Mouse (Mus musculus): ENCODE measurements around the gene Kcnk4. TPM values are rescaled to one million over a fixed set of nuclear protein-coding genes. Genes with fewer than 3 reads are reported as not detected.

Gene Kcnk4
- polyA plus RNA-seq, 1 experiment from 2014 or later = 0.05 TPM

DNA sequence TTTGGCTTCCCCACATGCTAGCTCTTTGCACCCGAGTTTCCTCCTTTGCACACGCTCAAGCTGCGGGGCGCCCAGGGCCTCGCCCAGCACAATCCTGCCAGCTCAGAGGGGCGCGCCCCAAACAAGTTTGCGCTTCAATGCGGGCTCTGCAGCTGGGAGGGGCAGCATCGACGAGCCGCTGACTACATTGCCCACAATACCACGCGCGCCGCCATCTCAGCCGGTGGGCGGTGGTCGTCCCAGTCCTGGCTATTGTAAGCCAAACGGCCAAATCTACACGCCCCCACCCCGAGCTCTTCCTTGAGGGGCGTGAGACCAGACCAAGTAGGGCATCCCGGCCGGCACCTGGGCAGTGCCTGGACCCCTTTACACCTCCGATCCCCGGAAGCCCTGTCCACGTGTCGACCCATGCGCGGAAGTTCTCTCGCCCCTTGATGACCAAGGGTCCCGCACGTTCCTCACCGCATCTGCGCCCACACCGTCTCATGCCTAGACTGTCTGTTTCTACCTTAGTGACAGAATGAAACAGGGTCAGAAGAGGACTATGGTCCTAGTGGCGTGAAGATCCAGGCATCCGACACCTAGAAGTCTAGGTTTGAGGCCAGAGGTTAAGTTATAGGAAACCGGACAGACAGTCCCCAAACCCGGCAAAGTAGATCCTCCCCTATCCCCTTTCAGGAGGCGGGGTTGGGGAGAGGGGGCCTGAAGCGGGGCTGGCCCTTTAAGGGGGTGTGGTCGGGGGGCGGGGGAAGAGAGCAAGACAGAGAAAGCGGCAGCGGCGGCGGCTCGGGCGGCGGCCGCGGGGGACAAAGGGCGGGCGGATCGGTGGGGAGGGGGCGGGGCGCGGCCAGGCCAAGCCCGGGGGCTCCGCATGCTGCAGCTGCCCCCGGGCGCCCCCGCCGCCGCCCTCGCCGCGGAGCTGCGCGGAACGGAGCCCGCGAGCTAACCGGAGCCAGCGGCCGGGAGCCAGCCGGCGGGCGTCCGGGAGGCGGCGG, 40.2 kb upstream of the Kcnk4 start, which contains the start of gene Ppp1r14b:
Gene Ppp1r14b, plus strand, starts transcription at position 758 of the 995 bp plus-strand sequence.
- whole genome bisulfite sequencing (ENCODE audit: insufficient replicate concordance) = under 1% methylated on average over 66 of the region's 84 CpGs
- H3K9me3 ChIP-seq (replicated peaks) = no peaks in the 10 kb centered on the region
- H3K4me3 ChIP-seq = peak within 1 kb of the TSS; percentile 75
- no peaks in the 10 kb centered on the region for H3K27me3 ChIP-seq (replicated peaks)
- H3K4me2 ChIP-seq = peak within 1 kb of the TSS; percentile 91
- H3K9ac ChIP-seq = peak within 1 kb of the TSS; percentile 82
- peak; percentile 74 for ATAC-seq
- peak within 1 kb of the TSS; percentile 88 for H3K27ac ChIP-seq
- H3K36me3 ChIP-seq = peaks cover 28% of the 10 kb centered on the region
- H3K4me1 ChIP-seq = peaks cover 92% of the 10 kb centered on the region

DNA sequence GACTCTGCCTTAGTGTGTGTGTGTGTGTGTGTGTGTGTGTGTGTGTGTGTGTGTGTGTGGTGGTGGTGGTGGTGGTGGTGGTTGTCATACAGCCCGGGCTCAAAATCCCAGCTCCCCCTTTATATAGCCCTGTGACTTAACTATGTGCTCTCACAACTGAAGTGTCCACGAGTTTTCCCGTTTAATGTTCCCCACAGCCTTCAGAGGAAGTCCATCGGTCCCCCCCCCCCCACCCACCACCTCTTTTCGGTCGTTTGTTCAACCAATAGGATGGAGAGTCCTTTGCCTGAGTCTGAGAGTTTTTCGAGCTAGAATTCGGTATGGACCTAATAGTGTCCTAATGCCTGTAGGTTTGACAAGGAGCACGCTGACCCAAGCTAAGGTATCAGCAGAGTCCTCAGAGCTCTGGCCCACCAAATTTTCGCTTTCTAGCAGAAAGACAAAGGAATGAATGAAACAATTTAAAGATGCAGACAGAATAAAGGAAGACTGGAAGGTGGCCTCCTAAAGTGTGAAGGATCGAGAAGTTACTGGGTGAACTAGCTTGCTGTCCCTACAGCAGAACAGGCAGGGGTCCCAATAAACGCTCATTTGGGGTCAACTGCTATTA, 39.4 kb upstream of the Kcnk4 start:
- H3K27ac ChIP-seq = peak overlapping the region; percentile 88
- H3K27me3 ChIP-seq (replicated peaks) = no peaks in the 10 kb centered on the region
- H3K4me3 ChIP-seq = peak overlapping the region; percentile 75
- peaks cover 92% of the 10 kb centered on the region for H3K4me1 ChIP-seq
- H3K4me2 ChIP-seq = peak overlapping the region; percentile 91
- 30% methylated on average over 11 of the region's 12 CpGs for WGBS (ENCODE audit: insufficient replicate concordance)
- no peaks in the 10 kb centered on the region for H3K9me3 ChIP-seq (replicated peaks)
- H3K36me3 ChIP-seq = peaks cover 25% of the 10 kb centered on the region
- H3K9ac ChIP-seq = peak overlapping the region; percentile 82
- no peak for ATAC-seq

DNA sequence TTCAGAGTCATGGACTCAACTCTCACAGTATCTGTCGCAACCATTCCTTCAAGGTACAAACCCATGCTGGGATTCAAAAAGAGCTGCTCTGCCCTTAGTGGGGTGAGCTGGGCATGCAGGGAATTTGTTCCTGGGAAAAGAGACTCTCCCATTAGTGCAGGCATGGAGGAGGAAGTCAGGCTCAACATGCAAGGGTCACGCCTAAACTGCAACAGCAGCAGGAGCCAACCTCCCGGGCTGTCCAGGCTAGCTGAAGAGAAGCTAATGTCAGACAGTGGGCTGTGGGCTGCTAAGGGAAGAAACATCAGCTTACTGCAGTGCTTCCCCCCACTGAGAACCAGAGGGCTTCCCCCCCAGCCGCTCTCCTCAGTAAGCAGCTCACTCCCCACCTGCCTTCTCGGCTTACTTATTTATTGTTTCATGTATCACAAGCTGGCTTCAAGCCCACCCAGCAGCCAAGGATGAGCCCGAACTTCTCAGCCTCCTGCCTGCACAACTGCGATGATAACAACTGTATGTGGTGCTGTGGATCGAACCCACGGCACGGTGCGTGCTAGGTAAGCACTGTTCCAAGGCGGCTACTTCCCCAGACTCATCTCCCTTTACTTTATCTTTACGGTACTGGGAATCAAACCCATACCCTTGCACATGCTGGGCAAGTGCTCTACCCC, 38.1 kb upstream of the Kcnk4 start:
- Histone ChIP-seq H3K4me3 (no peak overlapping the region), H3K27me3 (replicated peaks) (peaks cover 8% of the 10 kb centered on the region; the same call in 1 of the 2 replicates), H3K4me1 (peaks cover 89% of the 10 kb centered on the region), H3K9me3 (replicated peaks) (no peaks in the 10 kb centered on the region), H3K4me2 (no peak overlapping the region), H3K9ac (no peak overlapping the region), H3K36me3 (peaks cover 12% of the 10 kb centered on the region), H3K27ac (peak overlapping the region; percentile 46; the same call in 1 of the 2 replicates)
- 75% methylated on average over 13 of the region's 13 CpGs for WGBS (ENCODE audit: insufficient replicate concordance)
- no peak for ATAC-seq

DNA sequence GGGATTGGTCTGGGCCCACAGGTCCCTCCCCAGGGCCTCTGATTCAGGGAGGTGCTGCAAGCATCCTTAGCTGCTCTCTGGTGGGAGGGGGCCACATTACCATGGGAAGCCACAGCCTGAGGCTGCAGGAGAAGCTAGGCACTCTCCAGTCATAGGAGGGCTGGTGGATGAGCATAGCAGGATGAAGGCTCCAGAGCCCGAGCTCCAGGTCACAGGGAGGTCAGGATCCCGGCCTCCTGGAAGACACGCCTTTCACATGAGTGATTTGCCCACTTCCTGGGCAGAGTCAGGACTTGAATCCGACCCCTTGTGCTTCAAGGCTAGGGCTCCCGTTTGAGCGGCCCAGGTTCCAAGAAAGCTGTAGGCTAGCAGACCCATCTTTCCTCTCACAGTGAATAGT, 37.3 kb upstream of the Kcnk4 start:
- no peaks in the 10 kb centered on the region for H3K9me3 ChIP-seq (replicated peaks)
- H3K9ac ChIP-seq = no peak overlapping the region
- H3K4me1 ChIP-seq = peaks cover 82% of the 10 kb centered on the region
- H3K4me3 ChIP-seq = no peak overlapping the region
- peaks cover 8% of the 10 kb centered on the region; the same call in 1 of the 2 replicates for H3K27me3 ChIP-seq (replicated peaks)
- ATAC-seq = no peak
- H3K36me3 ChIP-seq = peaks cover 6% of the 10 kb centered on the region
- WGBS (ENCODE audit: insufficient replicate concordance) = 51% methylated on average over 6 of the region's 6 CpGs
- no peak overlapping the region for H3K4me2 ChIP-seq
- H3K27ac ChIP-seq = 0 out of 2 replicates have a peak overlapping the region, but pooled peaks have one; percentile 46

DNA sequence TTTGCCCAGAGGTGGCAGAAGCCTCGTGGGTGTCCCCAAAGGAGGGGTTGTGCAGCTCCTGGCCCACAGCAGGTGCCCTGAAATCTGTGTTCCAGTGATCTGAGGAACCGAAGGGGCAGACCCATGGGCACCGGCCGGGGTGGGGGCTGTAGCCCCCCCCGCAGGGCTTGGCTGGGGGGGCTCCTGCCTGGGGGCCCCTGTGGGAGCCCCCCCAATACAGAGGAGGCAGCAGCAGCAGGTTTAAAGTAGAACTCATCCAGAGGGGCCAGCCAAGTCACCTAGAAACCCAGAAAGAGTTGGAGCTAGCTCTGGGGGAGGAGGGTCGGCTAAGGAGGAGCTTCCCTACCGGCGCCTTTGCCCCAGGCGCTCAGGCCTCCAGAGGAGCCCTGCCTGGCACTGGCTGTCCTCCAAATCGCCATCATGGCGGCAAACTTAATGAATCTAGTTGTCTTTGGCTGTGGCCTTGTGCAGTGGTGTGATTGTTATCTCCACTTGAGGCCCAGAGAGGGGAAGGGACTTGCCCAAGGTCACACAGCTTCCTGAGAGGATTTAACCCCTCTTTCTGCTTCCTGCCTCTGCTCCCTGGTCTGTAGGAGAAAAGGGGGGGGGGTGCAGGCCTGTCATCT, 36.3 kb upstream of the Kcnk4 start:
- Histone ChIP-seq H3K4me3 (peak overlapping the region; percentile 67), H3K4me1 (peaks cover 72% of the 10 kb centered on the region), H3K9me3 (replicated peaks) (no peaks in the 10 kb centered on the region), H3K27me3 (replicated peaks) (peaks cover 8% of the 10 kb centered on the region; the same call in 1 of the 2 replicates), H3K27ac (peak overlapping the region; percentile 46; the same call in 1 of the 2 replicates), H3K36me3 (peaks cover 11% of the 10 kb centered on the region; the same call in 1 of the 2 replicates), H3K9ac (peak overlapping the region; percentile 79), H3K4me2 (peak overlapping the region; percentile 96)
- ATAC-seq = no peak
- 21% methylated on average over 11 of the region's 11 CpGs for WGBS (ENCODE audit: insufficient replicate concordance)

DNA sequence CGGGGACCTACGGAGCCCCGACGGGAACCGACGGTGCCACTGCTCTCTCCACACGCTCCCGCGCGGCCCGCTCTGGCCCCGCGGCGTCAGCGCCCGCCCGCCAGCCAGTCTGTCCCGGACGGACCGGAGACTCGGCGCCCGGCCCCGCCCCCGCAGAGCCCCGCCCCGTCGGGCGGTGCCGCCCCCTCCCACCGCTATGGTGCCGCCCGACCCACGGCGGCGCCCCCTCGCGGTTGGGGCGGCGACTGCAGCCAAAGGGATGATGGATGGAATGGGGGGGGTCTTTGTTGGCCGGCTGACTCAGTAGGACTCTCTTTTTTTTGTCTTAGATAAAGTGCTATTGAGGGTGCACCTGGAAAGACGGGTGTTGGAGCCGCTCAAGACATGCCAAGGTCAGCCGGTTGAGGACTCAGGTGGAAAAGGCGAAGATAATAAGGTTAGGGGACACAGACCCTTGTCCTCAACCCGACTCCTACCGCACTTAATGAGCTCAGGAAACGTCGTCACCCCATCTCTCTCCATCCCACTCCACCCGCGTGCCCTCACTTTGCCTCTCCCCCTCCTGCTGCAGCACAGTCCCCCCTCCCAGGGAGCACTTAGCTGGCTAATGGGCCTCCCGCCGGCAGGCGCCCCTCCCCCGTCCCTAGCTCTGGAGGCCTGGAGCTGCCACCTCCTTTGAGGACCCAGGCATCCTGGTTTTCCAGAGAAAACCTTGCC, 35.5 kb upstream of the Kcnk4 start:
- peaks cover 67% of the 10 kb centered on the region for H3K4me1 ChIP-seq
- peak; percentile 77 for ATAC-seq
- peak overlapping the region; percentile 79 for H3K9ac ChIP-seq
- peaks cover 18% of the 10 kb centered on the region for H3K36me3 ChIP-seq
- 0 out of 2 replicates have a peak overlapping the region, but pooled peaks have one; percentile 41 for H3K27ac ChIP-seq
- peak overlapping the region; percentile 96 for H3K4me2 ChIP-seq
- 1% methylated on average over 55 of the region's 55 CpGs for WGBS (ENCODE audit: insufficient replicate concordance)
- peaks cover 8% of the 10 kb centered on the region; the same call in 1 of the 2 replicates for H3K27me3 ChIP-seq (replicated peaks)
- H3K9me3 ChIP-seq (replicated peaks) = no peaks in the 10 kb centered on the region
- H3K4me3 ChIP-seq = peak overlapping the region; percentile 67

DNA sequence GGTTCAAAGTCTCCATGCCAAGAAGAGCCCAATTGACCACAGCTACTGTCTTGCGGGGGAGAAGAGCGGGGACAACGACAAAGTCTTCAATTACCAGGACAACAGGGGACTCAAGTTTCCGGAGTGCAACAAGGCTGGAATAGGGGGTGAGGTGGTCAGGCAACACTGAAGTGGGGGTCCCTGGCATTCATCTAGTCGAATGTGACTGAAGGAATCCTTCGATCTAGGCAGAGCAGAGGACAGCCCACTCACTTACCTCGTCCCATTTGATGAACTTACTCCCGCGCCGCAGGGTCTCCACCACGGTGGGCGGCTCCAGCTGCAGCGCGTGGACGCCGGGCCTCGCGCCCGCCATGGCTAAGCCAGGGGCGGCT, 35.0 kb upstream of the Kcnk4 start:
- under 1% methylated on average over 17 of the region's 20 CpGs for WGBS (ENCODE audit: insufficient replicate concordance)
- peaks cover 62% of the 10 kb centered on the region for H3K4me1 ChIP-seq
- H3K4me3 ChIP-seq = peak overlapping the region; percentile 67
- peak overlapping the region; percentile 96 for H3K4me2 ChIP-seq
- H3K9ac ChIP-seq = peak overlapping the region; percentile 79
- peaks cover 23% of the 10 kb centered on the region for H3K36me3 ChIP-seq
- H3K27me3 ChIP-seq (replicated peaks) = peaks cover 8% of the 10 kb centered on the region; the same call in 1 of the 2 replicates
- H3K27ac ChIP-seq = 0 out of 2 replicates have a peak overlapping the region, but pooled peaks have one; percentile 41
- ATAC-seq = no peak
- no peaks in the 10 kb centered on the region for H3K9me3 ChIP-seq (replicated peaks)

DNA sequence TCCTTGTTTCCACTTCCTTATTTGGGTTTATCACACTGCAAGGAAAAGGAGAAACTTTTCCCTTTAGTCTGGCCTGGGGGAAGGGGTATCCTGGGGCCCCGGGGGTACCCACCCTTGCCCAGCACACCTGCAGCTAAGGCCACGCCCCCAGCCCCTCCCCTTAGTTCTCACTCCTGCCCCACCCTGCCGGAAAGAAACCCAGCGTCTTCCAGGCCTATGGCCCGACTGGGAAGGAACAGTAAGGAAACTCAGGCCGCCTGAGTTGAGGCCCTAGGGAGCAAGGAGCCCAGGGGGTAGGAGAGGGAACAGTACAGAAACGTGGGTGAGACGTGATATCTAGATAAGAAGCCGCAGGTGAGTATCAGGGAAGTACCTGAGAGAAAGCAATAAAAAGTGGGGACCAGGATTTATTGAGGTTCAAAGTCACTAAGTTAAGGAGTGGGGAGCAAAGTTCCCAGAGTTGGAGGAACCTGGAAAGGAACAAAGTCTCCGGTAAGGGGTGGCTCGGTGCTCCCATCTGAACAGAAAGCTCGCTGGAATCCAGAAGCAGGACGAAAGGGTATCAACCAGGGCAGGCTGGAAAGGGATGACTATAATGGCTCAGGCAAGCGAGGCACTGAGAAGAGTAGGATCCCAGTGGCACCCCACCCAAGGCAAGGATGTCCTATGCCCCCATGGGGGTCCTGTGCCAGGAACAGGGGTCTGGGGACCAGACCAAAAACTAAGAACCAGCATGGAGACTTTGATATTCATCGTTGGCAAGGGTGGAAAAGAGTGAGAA, 34.4 kb upstream of the Kcnk4 start:
- H3K27ac ChIP-seq = no peak overlapping the region

DNA sequence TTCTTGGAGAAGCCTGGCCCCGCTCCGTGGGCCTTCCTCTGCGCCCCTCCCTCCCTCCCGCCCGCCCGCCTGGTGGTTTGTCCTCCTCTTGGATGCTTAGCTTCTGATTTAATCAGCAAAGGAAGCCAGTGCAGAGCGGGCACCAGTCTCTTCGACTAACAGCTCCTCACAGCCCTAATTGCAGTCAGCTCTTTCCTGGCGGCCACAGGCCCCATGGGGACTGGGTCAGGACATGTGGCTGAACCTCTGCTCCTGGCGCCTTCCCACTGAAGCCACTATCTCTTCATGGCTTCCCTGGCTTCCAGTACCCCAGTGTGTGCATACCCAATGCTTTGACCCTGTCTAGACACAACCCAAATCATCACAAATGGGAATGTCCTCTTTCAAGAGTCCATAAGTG, 22.1 kb upstream of the Kcnk4 start:
- Histone ChIP-seq H3K9me3 (replicated peaks) (no peaks in the 10 kb centered on the region), H3K4me2 (no peak overlapping the region), H3K27ac (no peak overlapping the region), H3K36me3 (peaks cover 74% of the 10 kb centered on the region), H3K4me1 (peaks cover 21% of the 10 kb centered on the region), H3K27me3 (replicated peaks) (no peaks in the 10 kb centered on the region), H3K9ac (no peak overlapping the region), H3K4me3 (no peak overlapping the region)
- ATAC-seq = no peak
- 72% methylated on average over 10 of the region's 10 CpGs for WGBS (ENCODE audit: insufficient replicate concordance)

More for the DNA sequence above, 34.4 kb upstream of the Kcnk4 start:
- ATAC-seq = no peak
- Histone ChIP-seq H3K4me2 (peak overlapping the region; percentile 96), H3K9me3 (replicated peaks) (no peaks in the 10 kb centered on the region), H3K4me3 (peak overlapping the region; percentile 67), H3K4me1 (peaks cover 59% of the 10 kb centered on the region), H3K27me3 (replicated peaks) (peaks cover 8% of the 10 kb centered on the region; the same call in 1 of the 2 replicates), H3K36me3 (peaks cover 29% of the 10 kb centered on the region), H3K9ac (peak overlapping the region; percentile 79)
- WGBS (ENCODE audit: insufficient replicate concordance) = 8% methylated on average over 15 of the region's 15 CpGs

DNA sequence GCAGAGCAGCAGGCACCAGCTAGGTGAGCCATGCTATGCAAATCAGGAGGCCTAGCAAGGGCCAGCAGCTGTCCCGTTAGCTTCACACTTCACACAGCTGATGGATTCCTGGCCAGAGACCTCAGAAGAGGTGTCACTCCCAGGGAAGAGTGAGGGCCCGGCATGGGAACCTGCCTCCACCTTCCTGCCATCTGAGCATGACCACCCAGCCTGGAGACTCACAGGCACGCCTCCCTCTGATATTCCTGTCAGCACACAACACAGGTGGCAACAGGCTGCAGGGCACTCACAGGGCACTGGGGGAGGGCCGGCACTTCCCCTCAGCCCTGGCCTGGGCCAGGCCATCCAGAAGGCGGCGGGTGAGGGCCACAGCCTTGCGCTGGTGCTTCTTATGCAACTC, 21.1 kb upstream of the Kcnk4 start:
- Histone ChIP-seq H3K27me3 (replicated peaks) (no peaks in the 10 kb centered on the region), H3K4me1 (peaks cover 30% of the 10 kb centered on the region), H3K4me3 (no peak overlapping the region), H3K4me2 (no peak overlapping the region), H3K9me3 (replicated peaks) (no peaks in the 10 kb centered on the region), H3K36me3 (peaks cover 69% of the 10 kb centered on the region), H3K27ac (no peak overlapping the region), H3K9ac (no peak overlapping the region)
- ATAC-seq = no peak
- WGBS (ENCODE audit: insufficient replicate concordance) = 81% methylated on average over 7 of the region's 7 CpGs

All from liver, embryonic 12.5 days (tissue).